Mouse (Mus musculus): ENCODE measurements around the gene Nsd1. TPM values are rescaled to one million over a fixed set of nuclear protein-coding genes. Genes with fewer than 3 reads are reported as not detected.

The Nsd1 gene
- 43.3 and 45.3 TPM in 2 replicates for polyA plus RNA-seq (2015; fragmentation: Nextera tagmentation; extraction: Ambion mirVana)

DNA sequence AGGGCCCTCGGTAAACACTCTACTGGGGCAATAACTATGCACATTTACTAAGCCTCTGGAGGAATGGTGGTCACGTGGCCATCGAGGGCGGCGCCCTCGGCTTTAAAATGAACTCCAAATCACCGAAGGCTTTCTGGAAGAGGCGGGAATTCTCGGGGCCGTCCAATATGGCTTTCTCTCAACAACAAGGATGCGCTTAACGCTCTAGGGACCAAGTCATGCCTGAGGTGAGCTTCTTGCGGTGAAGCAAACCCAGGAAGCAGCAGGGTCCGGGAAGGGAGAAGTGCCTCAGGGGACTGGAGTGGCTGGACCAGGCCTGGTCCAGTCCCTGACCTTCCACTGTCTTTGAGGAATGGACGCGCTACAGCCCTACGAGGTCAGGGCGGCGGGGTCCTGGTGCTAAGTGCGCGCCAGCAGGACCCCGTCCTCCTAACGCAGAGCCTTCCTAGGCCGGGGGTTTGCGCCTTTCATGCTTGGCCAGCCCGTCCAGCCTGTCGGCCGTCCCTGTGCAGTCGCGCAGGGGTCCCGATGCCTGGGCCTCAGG is at the start of gene Nsd1:
Gene Nsd1 (plus strand): TSS at position 134 of the 544 bp plus-strand sequence.

DNA sequence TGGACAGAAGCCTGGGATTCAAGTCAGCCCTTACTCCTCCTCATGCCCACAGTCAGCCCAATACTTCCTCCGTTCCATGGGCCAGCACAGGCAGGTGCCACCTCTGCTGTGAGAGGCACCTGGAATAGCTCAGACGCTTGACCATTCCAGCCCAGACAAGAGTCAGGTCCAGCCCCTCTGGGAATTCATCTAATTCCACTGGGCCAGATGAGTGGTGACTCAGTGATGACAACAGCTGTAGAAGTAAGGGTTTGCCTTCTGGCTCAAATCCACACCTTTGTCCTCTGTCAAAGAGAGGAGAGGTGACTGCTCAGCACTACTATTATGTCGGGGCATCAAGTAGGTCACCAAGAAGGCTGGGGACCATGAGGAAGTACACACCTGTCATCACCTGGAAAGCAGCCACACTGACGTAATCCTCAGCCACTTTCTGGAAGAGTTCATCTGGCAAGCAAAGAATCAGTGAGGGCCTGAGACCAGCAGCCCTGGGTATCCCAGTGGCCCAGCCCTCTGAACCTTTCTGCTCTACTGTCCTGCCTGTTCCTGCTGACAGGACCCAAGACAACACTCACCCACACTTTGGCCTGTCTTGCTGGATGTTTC is 110.5 kb downstream of the Nsd1 start, which contains the start of gene Prelid1:
Gene Prelid1 (plus strand): TSS at position 570 of the 603 bp plus-strand sequence.

DNA sequence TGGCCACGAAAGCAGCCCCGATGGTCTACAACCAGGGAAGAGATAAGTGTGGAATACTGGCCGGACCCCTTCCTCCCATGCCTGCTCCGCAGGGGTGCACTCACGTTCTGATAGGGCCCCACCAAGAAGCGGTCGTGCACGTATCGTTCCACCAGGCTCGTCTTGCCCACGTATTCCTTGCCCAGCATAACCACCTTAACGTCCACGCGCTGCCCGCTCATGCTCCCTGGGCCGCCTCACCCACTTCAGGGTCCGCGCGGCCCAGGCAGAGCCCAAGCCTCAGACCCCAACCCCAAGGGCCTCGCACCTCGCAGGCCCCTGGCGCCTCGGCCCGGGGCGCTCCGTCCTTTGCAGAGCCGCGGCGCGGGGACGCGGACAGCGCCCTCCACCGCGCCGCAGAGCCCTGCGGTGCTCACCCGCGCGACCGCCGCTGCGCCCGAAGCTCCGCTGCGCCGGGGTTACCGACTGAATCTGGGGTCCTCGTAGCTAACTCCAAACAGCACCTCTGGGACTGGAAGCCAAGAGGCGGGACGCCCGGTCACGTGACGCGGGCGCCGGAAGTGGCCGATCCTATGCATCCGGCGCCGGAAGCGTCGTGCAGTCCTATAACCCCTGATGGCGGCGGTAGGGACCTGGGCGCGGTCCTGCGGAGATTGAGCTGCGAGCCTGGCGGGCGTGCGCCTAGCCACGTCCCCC is 112.0 kb downstream of the Nsd1 start, which contains the start of gene Rab24:
Gene Rab24 (minus strand): TSS at position 513 of the 696 bp plus-strand sequence.

DNA sequence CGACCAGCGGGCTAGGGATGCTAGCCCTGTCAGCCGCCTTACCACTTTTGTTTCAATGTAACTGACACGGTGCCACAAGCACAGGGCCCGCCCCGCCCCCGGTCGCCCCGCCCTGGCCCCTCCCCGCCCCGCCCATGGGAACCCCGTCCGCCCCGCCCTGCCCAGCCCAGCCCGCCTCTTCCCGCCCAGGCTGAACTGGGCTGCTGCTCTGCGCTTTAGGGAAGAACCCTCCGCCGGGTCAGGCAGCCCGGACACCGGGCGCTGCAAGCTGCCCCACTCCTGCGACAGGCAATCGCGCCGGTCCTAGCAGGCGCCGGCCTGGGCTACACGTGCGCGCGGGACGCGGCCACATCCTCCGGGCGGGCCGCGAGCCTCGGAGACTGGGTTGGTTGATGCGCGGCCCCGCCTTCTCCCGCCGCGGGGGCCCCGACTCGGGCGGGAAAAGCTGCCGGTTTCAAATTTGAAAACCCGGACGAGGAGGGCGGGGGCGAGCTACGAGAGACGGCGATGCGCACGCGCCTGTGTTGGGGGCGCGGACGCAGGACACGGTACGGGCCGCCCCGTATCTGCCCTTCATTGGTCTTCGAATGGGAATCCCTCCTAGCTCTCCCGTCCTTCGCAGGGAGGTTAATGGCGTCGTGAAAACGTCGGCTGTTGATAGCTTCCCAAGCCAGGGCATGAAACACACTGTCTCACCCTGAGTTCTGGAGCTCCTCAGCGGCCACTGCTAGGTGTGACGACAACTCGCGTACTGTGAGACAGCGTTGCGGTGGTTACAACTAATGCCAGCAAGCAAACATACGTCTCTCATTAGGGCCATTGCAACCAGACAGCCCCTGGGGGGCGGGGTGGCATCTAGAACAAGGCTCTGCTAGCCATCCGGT is 120.3 kb downstream of the Nsd1 start, which contains the start of gene Mxd3:
Gene Mxd3 (minus strand): TSS at position 141 of the 884 bp plus-strand sequence.

DNA sequence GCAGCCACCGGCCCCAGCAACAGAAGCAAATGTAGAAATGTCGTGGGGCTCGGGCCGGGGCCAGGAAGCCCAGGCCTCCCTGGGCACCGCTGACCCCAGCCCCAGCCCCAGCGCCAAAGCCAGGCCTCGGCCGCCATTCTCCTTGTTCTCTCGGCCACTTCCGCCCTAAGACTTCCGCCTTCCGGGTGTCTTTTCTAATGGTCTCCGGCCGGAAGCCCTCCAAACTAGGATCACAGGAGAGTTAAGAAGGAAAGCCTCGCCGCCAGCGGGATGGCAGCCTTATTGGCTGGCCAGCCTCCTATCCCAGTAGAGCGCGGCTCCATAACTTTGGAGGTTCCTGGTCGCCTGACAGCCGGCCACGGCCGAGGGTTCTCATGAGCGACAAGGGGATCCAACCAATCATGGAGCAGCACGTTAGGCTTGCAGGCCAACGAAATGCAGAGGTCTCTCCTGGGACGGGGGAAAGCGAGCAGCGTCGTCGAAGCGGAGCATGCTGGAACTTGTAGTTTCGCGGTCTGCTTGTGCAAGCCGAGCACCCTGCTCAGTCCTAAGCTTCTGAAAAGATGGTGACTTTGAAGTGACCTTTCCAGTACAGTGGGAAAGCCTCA is 153.0 kb downstream of the Nsd1 start, which contains the start of gene Lman2:
Gene Lman2 (minus strand): TSS at position 331 of the 608 bp plus-strand sequence.

Other genes with a start within 250 kb of the Nsd1 start
- 1.1 and 2.3 TPM in 2 replicates for gene Hk3, start 188.4 kb upstream of the Nsd1 start, polyA plus RNA-seq (2015; fragmentation: Nextera tagmentation; extraction: Ambion mirVana)
- gene Uimc1, start 109.5 kb upstream of the Nsd1 start, polyA plus RNA-seq (2015; fragmentation: Nextera tagmentation; extraction: Ambion mirVana) = 14.6 and 17.1 TPM in 2 replicates
- 14.1 and 15.6 TPM in 2 replicates for gene Zfp346, start 104.5 kb upstream of the Nsd1 start, polyA plus RNA-seq (2015; fragmentation: Nextera tagmentation; extraction: Ambion mirVana)
- not detected in 2 replicates for gene Gm17617, start 76.2 kb upstream of the Nsd1 start, polyA plus RNA-seq (2015; fragmentation: Nextera tagmentation; extraction: Ambion mirVana)
- 16.2 and 20.9 TPM in 2 replicates for gene Fgfr4, start 57.1 kb upstream of the Nsd1 start, polyA plus RNA-seq (2015; fragmentation: Nextera tagmentation; extraction: Ambion mirVana)
- 145 and 183 TPM in 2 replicates for gene Prelid1, start 110.7 kb downstream of the Nsd1 start, polyA plus RNA-seq (2015; fragmentation: Nextera tagmentation; extraction: Ambion mirVana)
- gene Rab24, start 112.2 kb downstream of the Nsd1 start, polyA plus RNA-seq (2015; fragmentation: Nextera tagmentation; extraction: Ambion mirVana) = 72.5 and 76.0 TPM in 2 replicates
- 11.7 and 16.0 TPM in 2 replicates for gene Mxd3, start 120.0 kb downstream of the Nsd1 start, polyA plus RNA-seq (2015; fragmentation: Nextera tagmentation; extraction: Ambion mirVana)
- gene Lman2, start 153.0 kb downstream of the Nsd1 start, polyA plus RNA-seq (2015; fragmentation: Nextera tagmentation; extraction: Ambion mirVana) = 44.8 and 55.3 TPM in 2 replicates
- 0.91 and 1.0 TPM in 2 replicates for gene Rgs14, start 159.9 kb downstream of the Nsd1 start, polyA plus RNA-seq (2015; fragmentation: Nextera tagmentation; extraction: Ambion mirVana)
- not detected in 2 replicates for gene Slc34a1, start 188.4 kb downstream of the Nsd1 start, polyA plus RNA-seq (2015; fragmentation: Nextera tagmentation; extraction: Ambion mirVana)
- gene Pfn3, start 205.4 kb downstream of the Nsd1 start, polyA plus RNA-seq (2015; fragmentation: Nextera tagmentation; extraction: Ambion mirVana) = not detected in 2 replicates
- 0.19 and 0.37 TPM in 2 replicates for gene F12, start 217.0 kb downstream of the Nsd1 start, polyA plus RNA-seq (2015; fragmentation: Nextera tagmentation; extraction: Ambion mirVana)
- 13.8 and 15.0 TPM in 2 replicates for gene Grk6, start 235.3 kb downstream of the Nsd1 start, polyA plus RNA-seq (2015; fragmentation: Nextera tagmentation; extraction: Ambion mirVana)